Mouse (Mus musculus): ENCODE measurements around the gene Iqcd. TPM values are rescaled to one million over a fixed set of nuclear protein-coding genes. Genes with fewer than 3 reads are reported as not detected.

Gene Iqcd
- polyA plus RNA-seq (2017; shearing (Covaris generic)), result 1.2 TPM

GRCm38 (mm10) chr5:120588569-120589094 lies at the start of gene Iqcd, which contains the start of gene Tpcn1:
Iqcd (plus strand) TSS chr5:120589016.
Tpcn1 (minus strand) TSS chr5:120588673.

GRCm38 (mm10) chr5:120612442-120612821 lies 23.6 kb downstream of the Iqcd start, which contains the start of the genes Rita1 and Ddx54:
Rita1 (minus strand) TSS chr5:120612589.
Ddx54 (plus strand) TSS chr5:120612739.

GRCm38 (mm10) chr5:120634131-120634530 lies 45.3 kb downstream of the Iqcd start, which contains the start of gene Cfap73:
Cfap73 (minus strand) TSS chr5:120634235.

GRCm38 (mm10) chr5:120648569-120649373 lies 60.0 kb downstream of the Iqcd start, which contains the start of gene Rasal1:
Rasal1 (plus strand) TSS chr5:120648812.

Other genes with a start within 250 kb of the Iqcd start
- not detected for gene Lhx5, start 157.3 kb upstream of the Iqcd start, polyA plus RNA-seq (2017; shearing (Covaris generic))
- 0.22 TPM for gene Sdsl, start 116.2 kb upstream of the Iqcd start, polyA plus RNA-seq (2017; shearing (Covaris generic))
- gene Sds, start 112.5 kb upstream of the Iqcd start, polyA plus RNA-seq (2017; shearing (Covaris generic)), result not detected
- 3.7 TPM for gene Plbd2, start 85.4 kb upstream of the Iqcd start, polyA plus RNA-seq (2017; shearing (Covaris generic))
- 18.6 TPM for gene Slc8b1, start 77.8 kb upstream of the Iqcd start, polyA plus RNA-seq (2017; shearing (Covaris generic))
- 23.2 TPM for gene Tpcn1, start 343 bp upstream of the Iqcd start, polyA plus RNA-seq (2017; shearing (Covaris generic))
- gene Rita1, start 23.6 kb downstream of the Iqcd start, polyA plus RNA-seq (2017; shearing (Covaris generic)), result 6.3 TPM
- 89.7 TPM for gene Ddx54, start 23.7 kb downstream of the Iqcd start, polyA plus RNA-seq (2017; shearing (Covaris generic))
- gene Cfap73, start 45.2 kb downstream of the Iqcd start, polyA plus RNA-seq (2017; shearing (Covaris generic)), result not detected
- 16.3 TPM for gene Rasal1, start 59.8 kb downstream of the Iqcd start, polyA plus RNA-seq (2017; shearing (Covaris generic))
- 35.5 TPM for gene Dtx1, start 122.9 kb downstream of the Iqcd start, polyA plus RNA-seq (2017; shearing (Covaris generic))
- gene Oas2, start 160.8 kb downstream of the Iqcd start, polyA plus RNA-seq (2017; shearing (Covaris generic)), result 6.9 TPM
- gene Oas3, start 188.6 kb downstream of the Iqcd start, polyA plus RNA-seq (2017; shearing (Covaris generic)), result 16.4 TPM
- not detected for gene Oas1e, start 206.5 kb downstream of the Iqcd start, polyA plus RNA-seq (2017; shearing (Covaris generic))
- 15.5 TPM for gene Oas1c, start 223.5 kb downstream of the Iqcd start, polyA plus RNA-seq (2017; shearing (Covaris generic))